Mouse (Mus musculus) ES-Bruce4 (cell line): Measurements from ENCODE around the gene Ccl28. TPM values are rescaled to one million over a fixed set of nuclear protein-coding genes. Genes with fewer than 3 reads are reported as not detected.
A peak's percentile ranks its signal among the peaks of the same experiment; 100 is the strongest.

Source experiments
- H3K27ac ChIP-seq: 2 replicates; pipeline ENCODE4 v1.5.1; 2012; ENCODE audit warnings: low read length, inconsistent platforms; ENCODE audit not compliant: insufficient read depth
- H3K27me3 ChIP-seq: 2 replicates; pipeline ENCODE4 v1.6.1; 2012; ENCODE audit warnings: mild to moderate bottlenecking, low read length, inconsistent platforms; ENCODE audit not compliant: control insufficient read depth, poor library complexity, insufficient read depth, severe bottlenecking
- H3K36me3 ChIP-seq: 2 replicates; pipeline ENCODE4 v1.6.1; 2012; ENCODE audit warnings: inconsistent platforms, mild to moderate bottlenecking, low read length, moderate library complexity; ENCODE audit not compliant: control insufficient read depth, poor library complexity, insufficient read depth, severe bottlenecking
- H3K4me1 ChIP-seq: one replicate; pipeline ENCODE4 v1.8.1; 2011; ENCODE audit warnings: low read length; ENCODE audit not compliant: control insufficient read depth, insufficient read depth
- H3K4me3 ChIP-seq: 2 replicates; pipeline ENCODE4 v1.5.1; 2011; ENCODE audit warnings: low read depth, mild to moderate bottlenecking, low read length
- H3K9ac ChIP-seq: 2 replicates; pipeline ENCODE4 v1.6.1; 2012; ENCODE audit warnings: low read depth, mild to moderate bottlenecking, inconsistent platforms; ENCODE audit not compliant: poor library complexity, severe bottlenecking
- H3K9me3 ChIP-seq: replicated peaks from 2 replicates; pipeline ENCODE4 v1.6.1; 2012; ENCODE audit warnings: mild to moderate bottlenecking, low read length, inconsistent platforms; ENCODE audit not compliant: control insufficient read depth, poor library complexity, insufficient read depth, severe bottlenecking
- CTCF ChIP-seq: IDR thresholded peaks from one replicate; pipeline ENCODE4 v1.8.1; 2011; ENCODE audit warnings: low read depth, low read length
- EP300 ChIP-seq: IDR thresholded peaks from 2 replicates; pipeline ENCODE4 v1.6.1; 2011; ENCODE audit warnings: low read depth, low read length; ENCODE audit not compliant: insufficient read depth
- POLR2A ChIP-seq: IDR thresholded peaks from one replicate; pipeline ENCODE4 v1.8.1; 2011; ENCODE audit warnings: low read length; ENCODE audit not compliant: insufficient read depth
- polyA plus RNA-seq: library from polyadenylated mRNA; stranded (reverse); fragments of >200 nt; gene quantifications from 2 replicates; pipeline ENCODE4 v1.2.4, GENCODE M21; 2011; ENCODE audit warnings: low read depth; ENCODE audit not compliant: missing spikeins, insufficient read depth, insufficient read length

Ccl28 gene
- polyA plus RNA-seq, 1 experiment = 0.75 TPM

DNA sequence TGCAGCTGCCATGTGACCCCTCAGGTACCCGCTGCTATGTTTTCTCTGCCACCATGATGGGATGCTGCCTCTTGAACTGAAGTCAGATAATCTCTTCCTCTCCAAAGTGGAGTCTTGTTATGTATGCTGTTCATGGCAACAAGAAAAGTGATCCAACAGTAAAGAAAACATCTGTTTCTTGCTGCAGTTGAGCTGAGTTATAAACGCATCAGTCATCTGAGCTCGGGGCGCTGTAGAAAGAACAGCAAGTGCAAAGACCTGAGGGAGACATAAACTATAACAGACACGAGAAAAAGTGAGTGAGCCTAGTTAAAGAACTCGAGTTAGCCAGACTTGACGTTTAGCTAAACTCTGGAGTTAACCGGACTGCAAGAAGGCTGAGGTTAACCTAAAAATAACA lies 55.2 kb downstream of the Ccl28 start:
- H3K4me3 ChIP-seq = no peak overlapping the region
- no peak overlapping the region for H3K9ac ChIP-seq
- 0 out of 2 replicates have a peak, but pooled peaks cover 2% of the 10 kb centered on the region for H3K9me3 ChIP-seq
- no peaks in the 10 kb centered on the region for H3K27me3 ChIP-seq
- TF ChIP-seq CTCF (no peak), POLR2A (no peak), EP300 (no peak)
- no peaks in the 10 kb centered on the region for H3K4me1 ChIP-seq
- no peaks in the 10 kb centered on the region for H3K36me3 ChIP-seq
- H3K27ac ChIP-seq = no peak overlapping the region

DNA sequence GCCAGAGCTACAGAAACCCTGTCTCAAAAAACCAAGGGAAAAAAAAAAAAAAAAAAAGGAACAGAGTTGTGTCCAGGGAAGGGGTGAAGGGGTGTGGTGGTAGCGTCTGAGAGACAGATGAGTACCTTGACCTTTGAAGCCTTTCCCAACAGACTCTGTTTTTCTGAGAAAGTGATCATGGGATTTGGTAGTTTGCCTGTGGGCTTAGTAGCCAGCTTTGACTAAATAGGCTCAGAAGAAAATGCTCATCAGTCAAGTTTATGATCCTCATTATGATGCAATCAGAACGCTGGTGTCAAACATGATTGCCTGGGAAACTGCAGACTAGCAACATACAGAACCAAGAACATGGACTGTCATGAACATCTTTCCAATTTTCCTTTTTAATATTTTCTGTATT lies 56.1 kb downstream of the Ccl28 start:
- Histone ChIP-seq H3K4me3 (no peak overlapping the region), H3K27ac (no peak overlapping the region), H3K36me3 (no peaks in the 10 kb centered on the region), H3K9me3 (no peaks in the 10 kb centered on the region), H3K4me1 (no peaks in the 10 kb centered on the region), H3K9ac (no peak overlapping the region), H3K27me3 (no peaks in the 10 kb centered on the region)
- TF ChIP-seq POLR2A (no peak), EP300 (no peak), CTCF (no peak)

DNA sequence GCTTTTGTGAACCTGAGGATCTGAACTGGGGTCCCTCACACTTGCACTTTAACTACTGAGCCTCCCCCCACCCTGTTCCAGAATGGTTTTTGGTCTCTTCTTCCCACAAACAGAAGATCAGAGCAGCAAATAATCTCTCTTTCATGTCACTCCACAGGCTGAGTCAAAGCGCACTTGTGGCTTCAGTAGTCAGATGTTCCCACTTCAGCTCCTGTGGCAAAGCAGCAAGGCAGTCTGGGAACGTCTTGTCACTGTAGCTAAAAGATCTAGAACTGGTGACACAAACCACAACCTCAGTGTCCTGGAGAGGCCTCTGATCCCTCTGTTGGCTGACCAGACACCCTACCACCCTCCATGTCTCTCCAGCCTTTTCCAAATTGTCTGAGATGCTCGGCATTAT lies 57.5 kb downstream of the Ccl28 start:
- Histone ChIP-seq H3K9ac (no peak overlapping the region), H3K36me3 (no peaks in the 10 kb centered on the region), H3K9me3 (no peaks in the 10 kb centered on the region), H3K4me1 (no peaks in the 10 kb centered on the region), H3K4me3 (no peak overlapping the region), H3K27ac (no peak overlapping the region), H3K27me3 (no peaks in the 10 kb centered on the region)
- no peak for TF ChIP-seq EP300
- no peak for TF ChIP-seq POLR2A
- no peak for TF ChIP-seq CTCF

- no peaks in the 10 kb centered on the region for H3K9me3 ChIP-seq
- no peaks in the 10 kb centered on the region for H3K27me3 ChIP-seq
- no peak for TF ChIP-seq CTCF
- no peak for TF ChIP-seq POLR2A
- no peaks in the 10 kb centered on the region for H3K36me3 ChIP-seq
- H3K4me1 ChIP-seq = peaks cover 2% of the 10 kb centered on the region
- H3K27ac ChIP-seq = no peak overlapping the region
- H3K9ac ChIP-seq = no peak overlapping the region
- no peak overlapping the region for H3K4me3 ChIP-seq
These were observed 61.0 kb downstream of the Ccl28 start for GRCm38 (mm10) chr13:119684416-119685177.

DNA sequence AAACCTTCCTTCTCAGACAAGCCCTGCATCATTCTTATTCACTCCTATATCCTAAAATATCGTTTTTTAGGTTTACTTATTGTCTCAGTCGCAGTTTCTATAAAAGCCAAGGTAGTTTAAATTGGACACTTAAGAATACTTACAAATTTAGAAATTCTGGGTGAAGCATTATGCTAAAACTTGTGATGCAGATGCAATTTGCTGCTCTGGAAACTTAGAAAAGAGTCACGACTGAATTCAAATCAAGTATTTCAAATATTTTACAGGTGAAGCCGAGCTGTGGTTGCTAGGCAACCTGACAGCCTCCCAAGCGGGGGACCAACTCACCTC lies 66.1 kb downstream of the Ccl28 start:
- H3K27ac ChIP-seq = no peak overlapping the region
- peaks cover 4% of the 10 kb centered on the region for H3K4me1 ChIP-seq
- peaks cover 8% of the 10 kb centered on the region; the same call in 1 of the 2 replicates for H3K36me3 ChIP-seq
- no peaks in the 10 kb centered on the region; the same call in 1 of the 2 replicates for H3K9me3 ChIP-seq
- no peak overlapping the region for H3K9ac ChIP-seq
- H3K27me3 ChIP-seq = no peaks in the 10 kb centered on the region
- TF ChIP-seq CTCF = no peak
- TF ChIP-seq POLR2A = no peak
- TF ChIP-seq EP300 = no peak
- H3K4me3 ChIP-seq = peak overlapping the region; percentile 1; the same call in 1 of the 2 replicates

DNA sequence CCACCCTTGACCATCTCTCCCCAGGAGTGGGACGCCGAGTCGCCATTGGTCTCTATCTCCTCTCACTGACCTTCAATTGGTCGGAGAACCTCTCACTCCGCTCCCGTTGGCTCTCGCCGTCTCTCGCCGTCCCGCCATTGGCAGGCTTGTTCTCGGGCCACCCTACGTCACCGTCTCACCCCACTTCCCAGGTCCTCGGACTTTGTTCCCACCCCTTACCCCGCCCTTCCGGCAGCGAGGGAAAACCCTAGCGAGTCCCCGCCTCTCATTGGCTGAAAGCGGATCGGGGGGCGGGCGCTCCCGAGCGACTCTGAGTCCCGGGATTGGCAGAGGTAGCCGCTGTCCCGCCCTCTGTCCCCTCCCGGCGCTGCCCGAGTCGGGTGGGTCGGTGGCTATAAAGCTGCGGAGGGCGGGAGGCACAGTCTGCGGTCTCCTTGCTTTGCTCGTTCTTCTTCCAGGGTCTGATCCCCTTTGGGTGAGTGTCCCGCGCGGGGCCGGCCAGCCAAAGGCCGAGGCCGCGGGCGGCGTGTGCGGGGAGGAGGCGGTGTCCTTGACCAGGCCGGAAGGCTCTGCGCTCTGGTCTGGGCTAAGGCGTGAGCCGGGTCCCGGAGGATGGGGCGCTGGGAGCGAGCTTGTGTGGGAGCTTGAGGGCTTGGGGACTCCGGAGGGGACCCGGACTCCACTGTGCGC lies 66.6 kb downstream of the Ccl28 start, which contains the start of gene Hmgcs1:
Gene Hmgcs1 (plus strand): TSS at position 341 of the 690 bp plus-strand sequence.
- H3K36me3 ChIP-seq = peaks cover 8% of the 10 kb centered on the region; the same call in 1 of the 2 replicates
- peaks cover 4% of the 10 kb centered on the region for H3K4me1 ChIP-seq
- no peak for TF ChIP-seq CTCF
- peak; percentile 80 for TF ChIP-seq POLR2A
- peak; percentile 80 for TF ChIP-seq EP300
- H3K4me3 ChIP-seq = peak within 1 kb of the TSS; percentile 99
- H3K27ac ChIP-seq = peak within 1 kb of the TSS; percentile 80
- no peaks in the 10 kb centered on the region; the same call in 1 of the 2 replicates for H3K9me3 ChIP-seq
- H3K27me3 ChIP-seq = no peaks in the 10 kb centered on the region
- peak within 1 kb of the TSS; percentile 88 for H3K9ac ChIP-seq
